Mouse (Mus musculus): ENCODE results near the gene Glyat. TPM values are rescaled to one million over a fixed set of nuclear protein-coding genes. Genes with fewer than 3 reads are reported as not detected.

Glyat gene
- polyA plus RNA-seq, 1 experiment from 2014 or later, result 0.22 TPM

GRCm38 (mm10) chr19:12695590-12695989, 62.5 kb downstream of the Glyat start, which contains the start of gene Keg1:
Gene Keg1 (plus strand): TSS chr19:12695786.
- H3K4me2 ChIP-seq, result no peak within 1 kb of the TSS
- H3K4me1 ChIP-seq, result no peaks in the 10 kb centered on the region
- ATAC-seq (ENCODE audit: low FRiP score), result no peak
- H3K9ac ChIP-seq (replicated peaks), result no peak within 1 kb of the TSS
- H3K27me3 ChIP-seq (replicated peaks), result no peaks in the 10 kb centered on the region
- H3K9me3 ChIP-seq (replicated peaks), result no peaks in the 10 kb centered on the region
- no peak within 1 kb of the TSS for H3K4me3 ChIP-seq (replicated peaks)
- H3K36me3 ChIP-seq, result no peaks in the 10 kb centered on the region
- H3K27ac ChIP-seq (replicated peaks), result no peak within 1 kb of the TSS
- WGBS, result 79% methylated on average over 3 of the region's 3 CpGs

- no peak for ATAC-seq (ENCODE audit: low FRiP score)
- Histone ChIP-seq H3K4me2 (no peak overlapping the region), H3K36me3 (no peaks in the 10 kb centered on the region), H3K4me1 (no peaks in the 10 kb centered on the region), H3K27me3 (replicated peaks) (no peaks in the 10 kb centered on the region), H3K9me3 (replicated peaks) (no peaks in the 10 kb centered on the region), H3K27ac (replicated peaks) (no peak overlapping the region), H3K9ac (replicated peaks) (no peak overlapping the region), H3K4me3 (replicated peaks) (no peak overlapping the region)
Observed at GRCm38 (mm10) chr19:12696221-12696620, 63.1 kb downstream of the Glyat start.

Other genes with a start within 250 kb of the Glyat start
- not detected in 2 replicates for gene Olfr1440, start 246.0 kb upstream of the Glyat start, polyA plus RNA-seq (2015; fragmentation: Nextera tagmentation; extraction: Ambion mirVana)
- gene Olfr1441, start 215.9 kb upstream of the Glyat start, polyA plus RNA-seq (2015; fragmentation: Nextera tagmentation; extraction: Ambion mirVana), result not detected in 2 replicates
- gene Pfpl, start 205.4 kb upstream of the Glyat start, polyA plus RNA-seq (2015; fragmentation: Nextera tagmentation; extraction: Ambion mirVana), result not detected in 2 replicates
- gene Mpeg1, start 172.5 kb upstream of the Glyat start, polyA plus RNA-seq (2015; fragmentation: Nextera tagmentation; extraction: Ambion mirVana), result 0.61 and 0.88 TPM in 2 replicates
- gene Dtx4, start 131.9 kb upstream of the Glyat start, polyA plus RNA-seq (2015; fragmentation: Nextera tagmentation; extraction: Ambion mirVana), result 34.1 and 34.5 TPM in 2 replicates
- 6.2 and 11.7 TPM in 2 replicates for gene Fam111a, start 87.6 kb upstream of the Glyat start, polyA plus RNA-seq (2015; fragmentation: Nextera tagmentation; extraction: Ambion mirVana)
- 0.13 and 0.15 TPM in 2 replicates for gene Gm4952, start 33.3 kb upstream of the Glyat start, polyA plus RNA-seq (2015; fragmentation: Nextera tagmentation; extraction: Ambion mirVana)
- not detected in 2 replicates for gene Olfr1442, start 37.1 kb downstream of the Glyat start, polyA plus RNA-seq (2015; fragmentation: Nextera tagmentation; extraction: Ambion mirVana)
- not detected in 2 replicates for gene Olfr1443, start 44.8 kb downstream of the Glyat start, polyA plus RNA-seq (2015; fragmentation: Nextera tagmentation; extraction: Ambion mirVana)
- gene Keg1, start 62.5 kb downstream of the Glyat start, polyA plus RNA-seq (2015; fragmentation: Nextera tagmentation; extraction: Ambion mirVana), result 0.14 TPM in 1 of 2 replicates, not detected in the other
- 1.0 and 1.1 TPM in 2 replicates for gene Cntf, start 132.3 kb downstream of the Glyat start, polyA plus RNA-seq (2015; fragmentation: Nextera tagmentation; extraction: Ambion mirVana)
- gene Zfp91, start 162.8 kb downstream of the Glyat start, polyA plus RNA-seq (2015; fragmentation: Nextera tagmentation; extraction: Ambion mirVana), result 12.3 and 12.9 TPM in 2 replicates
- 1.2 and 4.0 TPM in 2 replicates for gene Lpxn, start 162.9 kb downstream of the Glyat start, polyA plus RNA-seq (2015; fragmentation: Nextera tagmentation; extraction: Ambion mirVana)
- not detected in 2 replicates for gene Gm5244, start 213.4 kb downstream of the Glyat start, polyA plus RNA-seq (2015; fragmentation: Nextera tagmentation; extraction: Ambion mirVana)
- gene Olfr1444, start 224.0 kb downstream of the Glyat start, polyA plus RNA-seq (2015; fragmentation: Nextera tagmentation; extraction: Ambion mirVana), result not detected in 2 replicates

Measured in neural tube, embryonic 15.5 days (tissue).